Mouse (Mus musculus): ENCODE measurements around the gene Dnah11.

The Dnah11 gene

GRCm38 (mm10) chr12:118085291-118085690 is 113.6 kb downstream of the Dnah11 start:
- in situ Hi-C loops (cut with MboI, MseI) = no loop called here

- in situ Hi-C loops (cut with MboI, MseI) = no loop called here
Measured at GRCm38 (mm10) chr12:118084806-118085205, 114.0 kb downstream of the Dnah11 start.

- in situ Hi-C loops (cut with MboI, MseI) = no loop called here
Measured at GRCm38 (mm10) chr12:118084134-118084533, 114.7 kb downstream of the Dnah11 start.

GRCm38 (mm10) chr12:118080441-118080840 is 118.4 kb downstream of the Dnah11 start:
- in situ Hi-C loops (cut with MboI, MseI) = no loop called here

- in situ Hi-C loops (cut with MboI, MseI) = no loop called here
Measured at GRCm38 (mm10) chr12:118078434-118078989, 120.3 kb downstream of the Dnah11 start.

GRCm38 (mm10) chr12:118076802-118077201 is 122.0 kb downstream of the Dnah11 start:
- in situ Hi-C loops (cut with MboI, MseI) = no loop called here

GRCm38 (mm10) chr12:118072181-118072872 is 126.5 kb downstream of the Dnah11 start:
- in situ Hi-C loops (cut with MboI, MseI) = loop anchor here (5.0 kb wide), 1 partner anchor 75 kb away; no protein-coding TSS in a partner anchor

- in situ Hi-C loops (cut with MboI, MseI) = loop anchor here (5.0 kb wide), 1 partner anchor 74 kb away; no protein-coding TSS in a partner anchor
Measured at GRCm38 (mm10) chr12:118071667-118072066, 127.2 kb downstream of the Dnah11 start.

- in situ Hi-C loops (cut with MboI, MseI) = no loop called here
Measured at GRCm38 (mm10) chr12:118068785-118069184, 130.1 kb downstream of the Dnah11 start.

- in situ Hi-C loops (cut with MboI, MseI) = no loop called here
Measured at GRCm38 (mm10) chr12:118062343-118062742, 136.5 kb downstream of the Dnah11 start.

- in situ Hi-C loops (cut with MboI, MseI) = no loop called here
Measured at GRCm38 (mm10) chr12:118056876-118057275, 142.0 kb downstream of the Dnah11 start.

- in situ Hi-C loops (cut with MboI, MseI) = no loop called here
Measured at GRCm38 (mm10) chr12:118045381-118045780, 153.5 kb downstream of the Dnah11 start.

- in situ Hi-C loops (cut with MboI, MseI) = no loop called here
Measured at GRCm38 (mm10) chr12:118043130-118043647, 155.7 kb downstream of the Dnah11 start.

GRCm38 (mm10) chr12:118042196-118042595 is 156.6 kb downstream of the Dnah11 start:
- in situ Hi-C loops (cut with MboI, MseI) = no loop called here

- in situ Hi-C loops (cut with MboI, MseI) = no loop called here
Measured at GRCm38 (mm10) chr12:118034990-118035389, 163.9 kb downstream of the Dnah11 start.

- in situ Hi-C loops (cut with MboI, MseI) = no loop called here
Measured at GRCm38 (mm10) chr12:118025771-118026170, 173.1 kb downstream of the Dnah11 start.

GRCm38 (mm10) chr12:118018936-118019335 is 179.9 kb downstream of the Dnah11 start:
- in situ Hi-C loops (cut with MboI, MseI) = no loop called here

- in situ Hi-C loops (cut with MboI, MseI) = no loop called here
Measured at GRCm38 (mm10) chr12:118013872-118014271, 185.0 kb downstream of the Dnah11 start.

- in situ Hi-C loops (cut with MboI, MseI) = no loop called here
Measured at GRCm38 (mm10) chr12:118011921-118012320, 186.9 kb downstream of the Dnah11 start.

GRCm38 (mm10) chr12:117994938-117995337 is 203.9 kb downstream of the Dnah11 start:
- in situ Hi-C loops (cut with MboI, MseI) = loop anchor here (5.0 to 10.0 kb wide), 2 partner anchors 77 to 480 kb away; no protein-coding TSS in a partner anchor

GRCm38 (mm10) chr12:117993499-117993898 is 205.3 kb downstream of the Dnah11 start:
- in situ Hi-C loops (cut with MboI, MseI) = loop anchor here (10.0 kb wide), 1 partner anchor 481 kb away; no protein-coding TSS in a partner anchor

GRCm38 (mm10) chr12:117989018-117989828 is 209.6 kb downstream of the Dnah11 start:
- in situ Hi-C loops (cut with MboI, MseI) = no loop called here
